9 mouse cellular contexts compared by ENCODE assay signal in genomic region chr2:3229060-3229459, GRCm38 (mm10). TPM values are rescaled to one million over a fixed set of nuclear protein-coding genes. Genes with fewer than 3 reads are reported as not detected.
DNase-seq lines count a peak whose midpoint lies in the region; ATAC-seq and TF ChIP-seq lines count a peak whose summit lies in the region.
"Had no signal": no experiment of that assay in that cellular context is flagged by ENCODE, and none has a peak within 500 bp of the region (broad histone marks: within the 10 kb centered on the region; RNA-seq: fewer than 3 reads in every experiment).

No protein-coding gene starts in this region.

- H3K9ac ChIP-seq in heart, postnatal 0 days (replicated peaks; ENCODE audit: low read depth, low read length) = no peak overlapping the region
- H3K9ac ChIP-seq: embryonic facial prominence, embryonic 13.5 days had no signal

- TF ChIP-seq POLR2A in embryonic fibroblast, embryonic 13.5 days (IDR thresholded peaks at IDR 0.05; ENCODE audit: low read depth, low read length) = no peak
- no peak for TF ChIP-seq POLR2A in olfactory bulb, adult 2 months (IDR thresholded peaks at IDR 0.05; ENCODE audit: insufficient read depth, low read depth, low read length)

- WGBS in heart, postnatal 0 days = 6% methylated on average over 2 of the region's 2 CpGs
- WGBS in olfactory bulb, adult 2 months = 19% methylated on average over 2 of the region's 2 CpGs

- no peak overlapping the region for H3K4me2 ChIP-seq in heart, postnatal 0 days (ENCODE audit: low read depth, low read length)
- H3K4me2 ChIP-seq: embryonic facial prominence, embryonic 13.5 days had no signal

- no peaks in the 10 kb centered on the region; the same call in 1 of the 2 replicates for H3K4me1 ChIP-seq in embryonic fibroblast, embryonic 13.5 days (ENCODE audit: control insufficient read depth, insufficient read depth, low read length)
- no peaks in the 10 kb centered on the region for H3K4me1 ChIP-seq in heart, postnatal 0 days (ENCODE audit: control insufficient read depth, insufficient read depth)
- no peaks in the 10 kb centered on the region for H3K4me1 ChIP-seq in olfactory bulb, adult 2 months (ENCODE audit: control insufficient read depth, insufficient read depth, low read length)
- H3K4me1 ChIP-seq: embryonic facial prominence, embryonic 13.5 days had no signal

- H3K9me3 ChIP-seq in heart, postnatal 0 days (replicated peaks; ENCODE audit: control insufficient read depth, low read length) = no peaks in the 10 kb centered on the region
- H3K9me3 ChIP-seq: embryonic facial prominence, embryonic 13.5 days had no signal

- no peak for TF ChIP-seq EP300 in heart, postnatal 0 days (IDR thresholded peaks at IDR 0.05; ENCODE audit: low read depth)

- ATAC-seq in heart, postnatal 0 days (ENCODE audit: insufficient read depth, low read depth) = peak; percentile 84

- H3K27ac ChIP-seq in embryonic fibroblast, embryonic 13.5 days (ENCODE audit: insufficient read depth, low read length) = no peak overlapping the region
- no peak overlapping the region for H3K27ac ChIP-seq in heart, postnatal 0 days (ENCODE audit: low read depth)
- no peak overlapping the region for H3K27ac ChIP-seq in olfactory bulb, adult 2 months (ENCODE audit: insufficient read depth, low read depth, low read length)
- H3K27ac ChIP-seq: embryonic facial prominence, embryonic 13.5 days had no signal

- peaks cover 28% of the 10 kb centered on the region for H3K36me3 ChIP-seq in heart, postnatal 0 days (replicated peaks; ENCODE audit: control insufficient read depth, insufficient read depth, low read length)

- H3K4me3 ChIP-seq in embryonic fibroblast, embryonic 13.5 days (ENCODE audit: insufficient read depth, low read length) = no peak overlapping the region
- no peak overlapping the region for H3K4me3 ChIP-seq in heart, postnatal 0 days (ENCODE audit: low read depth, low read length)
- H3K4me3 ChIP-seq in olfactory bulb, adult 2 months (ENCODE audit: insufficient read depth, low read depth, low read length) = no peak overlapping the region
- H3K4me3 ChIP-seq: embryonic facial prominence, embryonic 13.5 days had no signal

- DNase-seq in CD4-positive helper T cell, adult 2 months (ENCODE audit: low read depth, low spot score) = peak; percentile 8
- peak; percentile 75 to 80 for DNase-seq in adrenal gland, postnatal 36 days
- DNase-seq in heart, postnatal 0 days (ENCODE audit: low spot score) = peak; percentile 54
- peak; percentile 76 to 83 for DNase-seq in kidney, postnatal 25 days
- DNase-seq in lung, adult 18-20 months = peak; percentile 66 to 68
- peak; percentile 11 to 25 for DNase-seq in thymus, postnatal 36 days

- peak; percentile 72 for TF ChIP-seq CTCF in embryonic fibroblast, embryonic 13.5 days (IDR thresholded peaks at IDR 0.05; ENCODE audit: borderline replicate concordance, insufficient read depth, low read length)
- peak; percentile 95 for TF ChIP-seq CTCF in heart, postnatal 0 days (IDR thresholded peaks at IDR 0.05; ENCODE audit: low read depth)
- TF ChIP-seq CTCF in olfactory bulb, adult 2 months (IDR thresholded peaks at IDR 0.05; ENCODE audit: insufficient read depth, low read depth, low read length) = peak; percentile 54; the same call in 1 of the 2 replicates

- H3K27me3 ChIP-seq in heart, postnatal 0 days (ENCODE audit: control insufficient read depth, insufficient read depth, low read length) = no peaks in the 10 kb centered on the region
- H3K27me3 ChIP-seq: embryonic facial prominence, embryonic 13.5 days had no signal

RNA-seq across cellular contexts. Expression of gene Nmt2, which starts 55.0 kb away (rescaled TPM):
- 10 to 100 TPM; 42.4 to 80.1 TPM for total RNA-seq in adrenal gland, postnatal 36 days (2021)
- 34.3 and 36.7 TPM in 2 replicates for polyA plus RNA-seq in embryonic fibroblast, embryonic 13.5 days (2011; ENCODE audit: insufficient read length, low read depth, missing spikeins)
- 14.9 and 20.7 TPM in 2 replicates for total RNA-seq in heart, postnatal 0 days (2014; rRNA removed; ENCODE audit: low replicate concordance)
- polyA plus RNA-seq in heart, postnatal 0 days (2015; fragmentation: Nextera tagmentation; extraction: Ambion mirVana) = 17.3 and 18.1 TPM in 2 replicates
- polyA plus RNA-seq in olfactory bulb, adult 2 months (2012; ENCODE audit: insufficient read depth, insufficient read length, low replicate concordance, missing spikeins) = not detected in 2 replicates

Comparison
In these comparisons a context has a peak if more than half of its experiments do, and no peak if none do; other contexts are left out.
1. DNase-seq: peak in every context shown above with its lines; median percentile 80 in kidney, postnatal 25 days; 78 in adrenal gland, postnatal 36 days; 67 in lung, adult 18-20 months; 54 in heart, postnatal 0 days; 18 in thymus, postnatal 36 days; 8 in CD4-positive helper T cell, adult 2 months.